Comparison of ENCODE assay signal across 9 mouse cellular contexts in genomic region chr19:11769257-11769920, GRCm38 (mm10). TPM values are rescaled to one million over a fixed set of nuclear protein-coding genes. Genes with fewer than 3 reads are reported as not detected.
DNase-seq lines count a peak whose midpoint lies in the region; ATAC-seq and TF ChIP-seq lines count a peak whose summit lies in the region.
"Had no signal": no experiment of that assay in that cellular context is flagged by ENCODE, and none has a peak within 500 bp of the region (broad histone marks: within the 10 kb centered on the region; RNA-seq: fewer than 3 reads in every experiment).

No protein-coding gene starts in this region.

- DNase-seq in heart, embryonic 10.5 days (ENCODE audit: low spot score) = no peak
- DNase-seq in A20 (ENCODE audit: low read depth, low spot score) = peak; percentile 9
- no peak for DNase-seq in hindbrain, embryonic 10.5 days (ENCODE audit: low spot score)
- DNase-seq in liver, postnatal 0 days = no peak
- DNase-seq in right cerebral cortex, postnatal 25 days = no peak
- no peak for DNase-seq in right cerebral cortex, postnatal 14 days
- no peak for DNase-seq in layer of hippocampus, adult 11-12 months (ENCODE audit: low spot score)

- no peak overlapping the region for H3K27ac ChIP-seq in heart, embryonic 11.5 days (ENCODE audit: low read depth, low read length)
- no peak overlapping the region for H3K27ac ChIP-seq in heart, embryonic 10.5 days
- no peak overlapping the region for H3K27ac ChIP-seq in hindbrain, embryonic 10.5 days
- no peak overlapping the region for H3K27ac ChIP-seq in liver, postnatal 0 days (ENCODE audit: low read depth)

- H3K36me3 ChIP-seq in heart, embryonic 11.5 days (ENCODE audit: control insufficient read depth, insufficient read depth, low read length) = peaks cover 2% of the 10 kb centered on the region; the same call in 1 of the 2 replicates
- peaks cover 18% of the 10 kb centered on the region for H3K36me3 ChIP-seq in heart, embryonic 10.5 days
- peaks cover 24% of the 10 kb centered on the region for H3K36me3 ChIP-seq in hindbrain, embryonic 10.5 days
- H3K36me3 ChIP-seq in liver, postnatal 0 days (replicated peaks; ENCODE audit: insufficient read depth, low read length) = peaks cover 15% of the 10 kb centered on the region

- no peaks in the 10 kb centered on the region for H3K9me3 ChIP-seq in heart, embryonic 11.5 days (replicated peaks; ENCODE audit: control insufficient read depth, low read length)
- no peaks in the 10 kb centered on the region for H3K9me3 ChIP-seq in heart, embryonic 10.5 days
- no peaks in the 10 kb centered on the region for H3K9me3 ChIP-seq in hindbrain, embryonic 10.5 days
- no peaks in the 10 kb centered on the region for H3K9me3 ChIP-seq in liver, postnatal 0 days (ENCODE audit: low read length)

- H3K9ac ChIP-seq in heart, embryonic 11.5 days (ENCODE audit: low read depth, low read length) = no peak overlapping the region
- no peak overlapping the region for H3K9ac ChIP-seq in liver, postnatal 0 days (replicated peaks)

- WGBS in heart, embryonic 11.5 days (ENCODE audit: insufficient replicate concordance) = 86% methylated on average over 5 of the region's 5 CpGs
- 85% methylated on average over 5 of the region's 5 CpGs for WGBS in heart, embryonic 10.5 days
- WGBS in hindbrain, embryonic 10.5 days = 91% methylated on average over 5 of the region's 5 CpGs
- WGBS in liver, postnatal 0 days (ENCODE audit: insufficient replicate concordance) = 89% methylated on average over 5 of the region's 5 CpGs

- H3K4me1 ChIP-seq in heart, embryonic 11.5 days (ENCODE audit: control insufficient read depth, insufficient read depth, low read length) = no peaks in the 10 kb centered on the region
- no peaks in the 10 kb centered on the region for H3K4me1 ChIP-seq in heart, embryonic 10.5 days
- peaks cover 8% of the 10 kb centered on the region for H3K4me1 ChIP-seq in hindbrain, embryonic 10.5 days (replicated peaks)
- peaks cover 12% of the 10 kb centered on the region; the same call in 1 of the 2 replicates for H3K4me1 ChIP-seq in liver, postnatal 0 days (ENCODE audit: insufficient read depth)

- TF ChIP-seq CTCF in liver, postnatal 0 days (IDR thresholded peaks at IDR 0.05; ENCODE audit: low read depth) = no peak

- H3K4me3 ChIP-seq in heart, embryonic 11.5 days (ENCODE audit: low read depth, low read length) = no peak overlapping the region; the same call in 1 of the 2 replicates
- no peak overlapping the region for H3K4me3 ChIP-seq in heart, embryonic 10.5 days
- peak overlapping the region; percentile 75; the same call in 1 of the 2 replicates for H3K4me3 ChIP-seq in hindbrain, embryonic 10.5 days
- peak overlapping the region; percentile 72; the same call in 1 of the 2 replicates for H3K4me3 ChIP-seq in liver, postnatal 0 days (ENCODE audit: low read depth, low read length)

- H3K4me2 ChIP-seq in heart, embryonic 11.5 days = peak overlapping the region; percentile 78; the same call in 1 of the 2 replicates
- H3K4me2 ChIP-seq in liver, postnatal 0 days (ENCODE audit: low read depth, low read length) = peak overlapping the region; percentile 80

- H3K27me3 ChIP-seq in heart, embryonic 11.5 days (ENCODE audit: control insufficient read depth, insufficient read depth, low read length) = no peaks in the 10 kb centered on the region
- H3K27me3 ChIP-seq in heart, embryonic 10.5 days (ENCODE audit: insufficient read depth, poor library complexity, severe bottlenecking) = 0 out of 2 replicates have a peak, but pooled peaks cover 4% of the 10 kb centered on the region
- H3K27me3 ChIP-seq in hindbrain, embryonic 10.5 days (ENCODE audit: insufficient read depth, poor library complexity, severe bottlenecking) = no peaks in the 10 kb centered on the region
- no peaks in the 10 kb centered on the region for H3K27me3 ChIP-seq in liver, postnatal 0 days (ENCODE audit: insufficient read depth, low read length)

- no peak for TF ChIP-seq EP300 in liver, postnatal 0 days (IDR thresholded peaks at IDR 0.05; ENCODE audit: low read depth)

- no peak for ATAC-seq in heart, embryonic 11.5 days (replicated peaks; ENCODE audit: insufficient number of reproducible peaks, low FRiP score, low TSS enrichment)
- ATAC-seq in liver, postnatal 0 days = no peak

RNA-seq across cellular contexts. Expression of gene Mrpl16, which starts 0.8 kb away (rescaled TPM):
- polyA plus RNA-seq in heart, embryonic 11.5 days (2014; fragmentation: Nextera tagmentation; extraction: Ambion mirVana) = 78.5 and 82.0 TPM in 2 replicates
- 73.0 and 74.7 TPM in 2 replicates for polyA plus RNA-seq in heart, embryonic 10.5 days (2016; fragmentation: Nextera tagmentation; extraction: Ambion mirVana)
- polyA plus RNA-seq in hindbrain, embryonic 10.5 days (2016; fragmentation: Nextera tagmentation; extraction: Ambion mirVana) = 49.1 and 55.1 TPM in 2 replicates
- polyA plus RNA-seq in liver, postnatal 0 days (2015; fragmentation: Nextera tagmentation; extraction: Ambion mirVana) = 35.7 and 38.2 TPM in 2 replicates

RNA-seq across cellular contexts. Expression of gene Gif, which starts 22.0 kb away (rescaled TPM):
- polyA plus RNA-seq in heart, embryonic 11.5 days (2014; fragmentation: Nextera tagmentation; extraction: Ambion mirVana) = not detected in 2 replicates
- not detected in 2 replicates for polyA plus RNA-seq in heart, embryonic 10.5 days (2016; fragmentation: Nextera tagmentation; extraction: Ambion mirVana)
- polyA plus RNA-seq in hindbrain, embryonic 10.5 days (2016; fragmentation: Nextera tagmentation; extraction: Ambion mirVana) = not detected in 2 replicates
- not detected in 2 replicates for polyA plus RNA-seq in liver, postnatal 0 days (2015; fragmentation: Nextera tagmentation; extraction: Ambion mirVana)
- polyA plus RNA-seq: spleen, adult 2 months had no signal

RNA-seq across cellular contexts. Expression of gene Stx3, which starts 49.8 kb away (rescaled TPM):
- 8.3 and 9.9 TPM in 2 replicates for polyA plus RNA-seq in heart, embryonic 11.5 days (2014; fragmentation: Nextera tagmentation; extraction: Ambion mirVana)
- polyA plus RNA-seq in heart, embryonic 10.5 days (2016; fragmentation: Nextera tagmentation; extraction: Ambion mirVana) = 7.5 and 11.6 TPM in 2 replicates
- 5.8 and 8.7 TPM in 2 replicates for polyA plus RNA-seq in hindbrain, embryonic 10.5 days (2016; fragmentation: Nextera tagmentation; extraction: Ambion mirVana)
- 3.2 and 3.7 TPM in 2 replicates for polyA plus RNA-seq in liver, postnatal 0 days (2015; fragmentation: Nextera tagmentation; extraction: Ambion mirVana)

Comparison
In these comparisons a context has a peak if more than half of its experiments do, and no peak if none do; other contexts are left out.
1. H3K4me3 ChIP-seq: peak in hindbrain, embryonic 10.5 days (single experiment) and liver, postnatal 0 days (single experiment); none in heart, embryonic 11.5 days (single experiment) and heart, embryonic 10.5 days (single experiment).